Mouse (Mus musculus): ENCODE results near the gene Gm10073. TPM values are rescaled to one million over a fixed set of nuclear protein-coding genes. Genes with fewer than 3 reads are reported as not detected.
"Not testable (repeated sequence)": the region's sequence is repeated elsewhere in the genome, so short reads cannot be mapped to it uniquely, and the experiment has no call there.

Gene Gm10073
- total and polyA plus RNA-seq, 2 experiments from 2014 or later = 6.0 to 26.8 TPM

DNA sequence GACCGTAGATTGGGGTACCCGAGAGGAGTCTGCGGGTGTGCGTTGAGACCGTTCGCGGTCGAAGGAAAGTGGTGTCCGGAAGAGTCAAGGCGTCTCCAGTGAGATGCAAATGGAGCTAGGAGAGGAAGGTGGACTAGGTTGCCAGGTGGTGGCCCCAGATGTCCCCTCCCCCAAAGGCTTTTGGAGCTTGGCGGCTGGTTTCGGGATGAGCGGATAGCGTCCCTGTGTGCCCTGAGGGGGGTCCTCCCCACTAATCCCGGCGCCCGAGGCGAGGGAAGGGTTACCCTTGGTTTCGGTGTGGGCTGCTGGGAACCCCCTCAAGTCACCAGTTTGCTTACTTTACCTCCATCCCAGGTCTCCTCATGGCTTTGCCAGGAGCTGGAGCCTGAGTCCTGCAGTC, 30.7 kb upstream of the Gm10073 start:
- Histone ChIP-seq H3K4me2 (ENCODE audit: low read depth, low read length, poor library complexity, severe bottlenecking) (peak overlapping the region; percentile 92), H3K27me3 (ENCODE audit: insufficient read depth, low read length) (peaks cover 33% of the 10 kb centered on the region), H3K36me3 (ENCODE audit: insufficient read depth, low read length) (no peaks in the 10 kb centered on the region), H3K4me3 (ENCODE audit: low read depth, low read length) (peak overlapping the region; percentile 52), H3K27ac (ENCODE audit: low read depth, low read length) (no peak overlapping the region), H3K9me3 (ENCODE audit: low read length) (no peaks in the 10 kb centered on the region), H3K4me1 (ENCODE audit: insufficient read depth, low read length) (peaks cover 6% of the 10 kb centered on the region; the same call in 1 of the 2 replicates), H3K9ac (replicated peaks; ENCODE audit: low read length, poor library complexity, severe bottlenecking) (no peak overlapping the region)
- no peak for TF ChIP-seq CTCF (IDR thresholded peaks at IDR 0.05)
- no peak for ATAC-seq (ENCODE audit: low FRiP score)
- WGBS = 1% methylated on average over 19 of the region's 19 CpGs
- DNase-seq (ENCODE audit: low spot score) = no peak

DNA sequence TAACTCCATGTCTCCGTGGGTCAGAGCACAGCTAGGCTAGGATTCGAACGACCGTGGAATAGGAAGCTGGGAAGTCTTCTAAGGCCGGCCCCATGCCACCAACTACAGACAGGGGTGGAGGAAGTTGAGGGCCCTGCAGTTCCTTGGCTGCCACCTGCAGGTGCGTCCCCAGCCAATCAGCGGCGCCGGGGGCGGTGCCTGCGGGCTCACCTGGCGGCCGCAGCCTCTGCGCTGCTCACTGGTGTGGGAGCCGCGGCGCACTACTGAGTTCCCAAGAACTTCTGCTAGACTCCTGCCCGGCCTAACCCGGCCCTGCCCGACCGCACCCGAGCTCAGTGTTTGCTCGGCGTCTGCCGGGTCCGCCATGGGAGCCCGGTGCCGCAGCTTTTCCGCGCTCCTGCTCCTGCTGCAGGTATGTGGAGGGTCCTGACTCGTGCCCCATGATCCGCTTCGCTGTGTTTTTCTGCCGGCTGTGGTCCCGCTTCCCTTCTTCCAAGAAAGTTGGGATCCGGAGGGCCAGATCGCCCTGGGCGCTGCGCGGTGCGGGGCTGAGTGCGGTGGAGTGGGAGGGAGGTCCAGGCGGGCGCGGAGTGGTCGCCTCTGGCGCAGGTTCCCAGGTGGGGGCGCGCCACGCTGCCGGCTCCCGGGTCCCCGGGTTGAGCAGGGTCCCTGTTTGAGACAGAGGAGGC, 30.0 kb upstream of the Gm10073 start, which contains the start of gene Cdh1:
TSS of gene Cdh1 (plus strand) at position 221 of the 689 bp plus-strand sequence.
- no peak within 1 kb of the TSS for H3K27ac ChIP-seq (ENCODE audit: low read depth, low read length)
- ATAC-seq (ENCODE audit: low FRiP score) = peak; percentile 54
- H3K9ac ChIP-seq (replicated peaks; ENCODE audit: low read length, poor library complexity, severe bottlenecking) = no peak within 1 kb of the TSS
- DNase-seq (ENCODE audit: low spot score) = peak; percentile 30
- H3K4me3 ChIP-seq (ENCODE audit: low read depth, low read length) = peak within 1 kb of the TSS; percentile 52
- peak within 1 kb of the TSS; percentile 92 for H3K4me2 ChIP-seq (ENCODE audit: low read depth, low read length, poor library complexity, severe bottlenecking)
- peaks cover 33% of the 10 kb centered on the region for H3K27me3 ChIP-seq (ENCODE audit: insufficient read depth, low read length)
- no peaks in the 10 kb centered on the region for H3K9me3 ChIP-seq (ENCODE audit: low read length)
- H3K4me1 ChIP-seq (ENCODE audit: insufficient read depth, low read length) = peaks cover 6% of the 10 kb centered on the region; the same call in 1 of the 2 replicates
- peak; percentile 34; the same call in 1 of the 2 replicates for TF ChIP-seq CTCF (IDR thresholded peaks at IDR 0.05)
- WGBS = under 1% methylated on average over 53 of the region's 53 CpGs
- H3K36me3 ChIP-seq (ENCODE audit: insufficient read depth, low read length) = no peaks in the 10 kb centered on the region

DNA sequence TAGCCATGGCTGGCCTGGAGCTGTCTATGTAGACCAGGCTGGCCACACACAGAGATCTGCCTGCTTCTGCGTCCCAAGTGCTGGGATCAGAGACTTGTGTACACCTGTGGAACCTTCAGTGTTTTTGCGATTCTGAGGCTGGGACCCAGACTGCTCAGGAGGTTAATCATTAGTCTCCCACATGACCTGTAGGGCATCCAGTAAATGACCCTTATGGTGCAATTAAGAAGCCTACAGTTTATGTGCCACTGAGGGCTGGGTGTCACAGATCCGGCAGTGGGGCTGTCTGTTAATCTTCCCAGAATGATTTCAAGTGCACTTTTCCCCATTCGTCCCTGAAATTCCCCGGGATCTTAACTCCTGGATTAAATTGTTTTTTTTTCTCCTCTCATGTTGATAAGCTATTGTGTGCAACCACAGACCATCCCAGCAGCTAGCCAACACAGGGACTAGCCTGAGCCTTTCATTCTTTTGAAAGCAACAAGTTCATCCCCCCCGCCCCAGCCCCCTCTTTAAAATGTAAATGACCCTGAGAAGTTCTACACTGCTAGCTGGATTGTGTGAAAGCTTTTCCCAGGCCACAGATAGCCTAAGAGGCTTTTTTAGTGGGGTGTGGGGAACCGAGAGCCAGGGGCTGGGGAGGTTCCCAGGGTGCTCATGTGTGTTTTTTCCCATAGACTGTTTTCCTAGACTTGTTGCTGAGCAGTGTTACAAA, 26.2 kb upstream of the Gm10073 start:
- no peak overlapping the region for H3K9ac ChIP-seq (replicated peaks; ENCODE audit: low read length, poor library complexity, severe bottlenecking)
- no peak overlapping the region for H3K4me3 ChIP-seq (ENCODE audit: low read depth, low read length)
- no peaks in the 10 kb centered on the region for H3K36me3 ChIP-seq (ENCODE audit: insufficient read depth, low read length)
- no peak overlapping the region for H3K27ac ChIP-seq (ENCODE audit: low read depth, low read length)
- 27% methylated on average over 7 of the region's 7 CpGs for WGBS
- no peak for ATAC-seq (ENCODE audit: low FRiP score)
- H3K4me1 ChIP-seq (ENCODE audit: insufficient read depth, low read length) = peaks cover 6% of the 10 kb centered on the region; the same call in 1 of the 2 replicates
- no peak overlapping the region for H3K4me2 ChIP-seq (ENCODE audit: low read depth, low read length, poor library complexity, severe bottlenecking)
- peaks cover 24% of the 10 kb centered on the region for H3K27me3 ChIP-seq (ENCODE audit: insufficient read depth, low read length)
- no peaks in the 10 kb centered on the region for H3K9me3 ChIP-seq (ENCODE audit: low read length)
- no peak for DNase-seq (ENCODE audit: low spot score)
- TF ChIP-seq CTCF (IDR thresholded peaks at IDR 0.05) = no peak

DNA sequence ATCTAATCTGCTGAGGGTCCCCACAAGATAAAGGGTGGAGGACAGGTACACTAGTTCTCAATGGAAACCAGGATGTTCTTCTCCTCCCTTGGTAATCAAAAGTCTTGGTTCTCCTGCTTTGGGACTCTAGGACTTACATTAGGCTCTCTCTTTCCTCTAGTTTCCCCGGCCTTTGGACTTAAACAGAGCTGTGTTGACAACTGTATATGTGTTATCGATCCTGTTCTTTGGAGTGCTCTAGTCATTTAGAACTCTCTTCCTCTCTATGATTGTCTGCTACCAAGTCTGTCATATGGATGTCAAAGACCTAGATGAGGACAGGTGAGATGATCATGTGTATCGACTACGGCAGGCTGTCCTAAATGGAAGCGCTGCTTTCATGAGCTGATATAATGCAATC, 23.8 kb upstream of the Gm10073 start:
- H3K36me3 ChIP-seq (ENCODE audit: insufficient read depth, low read length) = no peaks in the 10 kb centered on the region
- peaks cover 3% of the 10 kb centered on the region; the same call in 1 of the 2 replicates for H3K27me3 ChIP-seq (ENCODE audit: insufficient read depth, low read length)
- H3K4me3 ChIP-seq (ENCODE audit: low read depth, low read length) = no peak overlapping the region
- no peak for TF ChIP-seq CTCF (IDR thresholded peaks at IDR 0.05)
- H3K9ac ChIP-seq (replicated peaks; ENCODE audit: low read length, poor library complexity, severe bottlenecking) = no peak overlapping the region
- WGBS = 94% methylated on average over 5 of the region's 5 CpGs
- H3K4me1 ChIP-seq (ENCODE audit: insufficient read depth, low read length) = no peaks in the 10 kb centered on the region
- H3K27ac ChIP-seq (ENCODE audit: low read depth, low read length) = no peak overlapping the region
- no peak for ATAC-seq (ENCODE audit: low FRiP score)
- DNase-seq (ENCODE audit: low spot score) = no peak
- H3K4me2 ChIP-seq (ENCODE audit: low read depth, low read length, poor library complexity, severe bottlenecking) = no peak overlapping the region
- no peaks in the 10 kb centered on the region for H3K9me3 ChIP-seq (ENCODE audit: low read length)

DNA sequence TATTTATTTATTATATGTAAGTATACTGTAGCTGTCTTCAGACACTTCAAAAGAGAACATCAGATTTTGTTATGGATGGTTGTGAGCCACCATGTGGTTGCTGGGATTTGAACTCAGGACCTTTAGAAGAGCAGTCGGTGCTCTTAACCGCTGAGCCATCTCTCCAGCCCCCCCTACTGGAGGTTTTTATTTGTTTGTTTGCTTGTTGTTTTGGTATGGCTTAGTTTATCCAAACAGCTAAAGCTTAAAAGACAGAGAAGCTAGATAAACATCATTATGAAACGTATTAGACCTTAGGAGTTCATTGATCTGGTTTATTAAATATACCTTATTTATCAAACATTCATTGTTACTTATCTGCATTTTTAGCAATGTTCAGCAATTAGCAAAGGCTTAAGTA, 22.4 kb upstream of the Gm10073 start:
- not testable (repeated sequence) for H3K9ac ChIP-seq (replicated peaks; ENCODE audit: low read length, poor library complexity, severe bottlenecking); DNase-seq (ENCODE audit: low spot score); H3K9me3 ChIP-seq (ENCODE audit: low read length); H3K27ac ChIP-seq (ENCODE audit: low read depth, low read length); H3K4me1 ChIP-seq (ENCODE audit: insufficient read depth, low read length); H3K36me3 ChIP-seq (ENCODE audit: insufficient read depth, low read length); H3K4me3 ChIP-seq (ENCODE audit: low read depth, low read length); H3K27me3 ChIP-seq (ENCODE audit: insufficient read depth, low read length); ATAC-seq (ENCODE audit: low FRiP score); H3K4me2 ChIP-seq (ENCODE audit: low read depth, low read length, poor library complexity, severe bottlenecking)
- WGBS = 92% methylated on average over 3 of the region's 3 CpGs

DNA sequence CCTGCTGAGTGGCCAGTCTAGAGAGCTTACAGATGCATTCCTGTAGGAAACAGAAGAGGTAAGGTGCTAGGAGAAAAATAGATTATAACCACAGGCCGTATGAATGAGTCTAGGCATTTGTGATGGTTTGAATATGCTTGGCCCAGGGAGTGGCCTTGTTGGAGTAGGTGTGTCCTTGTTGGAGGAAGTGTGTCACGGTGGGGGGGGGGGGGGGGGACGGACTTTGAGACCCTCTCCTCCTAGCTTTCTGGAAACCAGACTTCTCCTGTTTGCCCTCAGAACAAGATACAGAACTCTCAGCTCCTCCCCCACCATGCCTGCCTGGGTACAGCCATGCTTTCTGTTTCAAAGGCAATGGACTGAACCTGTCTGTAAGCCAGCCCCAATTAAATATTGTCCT, 19.2 kb upstream of the Gm10073 start:
- H3K9ac ChIP-seq (replicated peaks; ENCODE audit: low read length, poor library complexity, severe bottlenecking) = no peak overlapping the region
- 72% methylated on average over 2 of the region's 3 CpGs for WGBS
- DNase-seq (ENCODE audit: low spot score) (no peak), ATAC-seq (ENCODE audit: low FRiP score) (no peak)
- no peaks in the 10 kb centered on the region for H3K27me3 ChIP-seq (ENCODE audit: insufficient read depth, low read length)
- H3K36me3 ChIP-seq (ENCODE audit: insufficient read depth, low read length) = no peaks in the 10 kb centered on the region
- TF ChIP-seq CTCF (IDR thresholded peaks at IDR 0.05) = no peak
- H3K9me3 ChIP-seq (ENCODE audit: low read length) = no peaks in the 10 kb centered on the region
- no peak overlapping the region for H3K4me2 ChIP-seq (ENCODE audit: low read depth, low read length, poor library complexity, severe bottlenecking)
- H3K27ac ChIP-seq (ENCODE audit: low read depth, low read length) = no peak overlapping the region
- H3K4me3 ChIP-seq (ENCODE audit: low read depth, low read length) = no peak overlapping the region
- no peaks in the 10 kb centered on the region for H3K4me1 ChIP-seq (ENCODE audit: insufficient read depth, low read length)

All from midbrain, postnatal 0 days (tissue).